Mouse (Mus musculus) heart, postnatal 36 days (tissue): Measurements from ENCODE around the gene Fam169b. TPM values are rescaled to one million over a fixed set of nuclear protein-coding genes. Genes with fewer than 3 reads are reported as not detected.
A peak's percentile ranks its signal among the peaks of the same experiment; 100 is the strongest.

Experiments
- DNase-seq, 2 experiments: peaks; one replicate each; pipeline ENCODE4 v3.0.0; 2021 to 2022
- intact Hi-C: fragments of 180-260 bp; cut with DNase I; formaldehyde crosslinking; loops from one replicate; pipeline ENCODE4 v1.15.1; 2025
- total RNA-seq, 2 experiments: library from RNA; stranded (reverse); gene quantifications; 2 replicates each; pipeline ENCODE4 v1.2.3; 2021

Gene Fam169b
- total RNA-seq, result under 1 TPM in 1 of 2 experiments, not detected in 1; 0.14 TPM

DNA sequence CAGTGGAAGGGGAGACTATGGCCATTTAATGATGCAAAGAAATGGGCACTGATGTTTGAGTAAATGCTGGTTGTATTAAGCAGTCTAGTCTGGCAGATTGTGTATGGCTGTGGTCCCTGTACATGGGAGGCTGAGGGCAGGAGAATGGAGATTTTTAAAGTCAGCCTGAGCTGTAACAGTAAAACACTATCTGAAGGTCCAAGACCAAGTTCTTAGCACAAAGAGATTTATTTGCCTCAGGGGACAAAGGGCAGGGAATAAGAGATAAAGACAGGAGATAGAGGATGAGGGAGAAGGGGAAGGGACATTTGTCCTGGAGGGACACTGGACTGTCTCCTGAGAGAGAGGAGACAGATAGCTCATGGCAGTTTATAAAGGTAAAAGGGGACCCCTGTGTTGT, at the start of gene Fam169b:
Fam169b (plus strand) TSS at position 325 of the 400 bp plus-strand sequence.
- DNase-seq, result no peak
- intact Hi-C loops, result no loop called here

DNA sequence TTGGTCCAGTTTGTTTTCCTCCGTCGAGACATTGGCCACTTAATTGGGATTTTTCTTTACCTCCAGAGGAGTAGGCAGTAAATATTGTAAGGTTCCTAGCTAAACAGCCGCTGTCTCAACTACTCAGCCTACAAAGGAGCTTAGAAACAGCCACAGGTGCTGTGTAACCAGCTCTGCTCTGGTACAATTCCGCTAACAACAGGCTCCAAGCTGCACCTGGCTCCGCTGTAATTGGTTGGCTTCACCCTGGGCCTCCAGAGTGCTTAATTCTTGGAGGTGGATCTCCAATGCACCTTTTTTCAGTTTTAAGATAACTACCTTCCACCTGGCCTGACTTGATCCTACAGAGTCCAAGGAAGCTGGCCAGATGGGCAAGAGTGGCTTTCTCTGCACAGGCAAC, 49.6 kb upstream of the Fam169b start:
- intact Hi-C loops, result loop anchor here (5.0 kb wide), 2 partner anchors 38 to 78 kb away; partner anchors contain the start of gene Pgpep1l
- no peak for DNase-seq

- no peak for DNase-seq
- intact Hi-C loops, result no loop called here
These were observed 48.1 kb upstream of the Fam169b start for GRCm38 (mm10) chr7:68225427-68226054.

- intact Hi-C loops, result no loop called here
- DNase-seq, result no peak
These were observed 46.6 kb upstream of the Fam169b start for GRCm38 (mm10) chr7:68227021-68227420.

DNA sequence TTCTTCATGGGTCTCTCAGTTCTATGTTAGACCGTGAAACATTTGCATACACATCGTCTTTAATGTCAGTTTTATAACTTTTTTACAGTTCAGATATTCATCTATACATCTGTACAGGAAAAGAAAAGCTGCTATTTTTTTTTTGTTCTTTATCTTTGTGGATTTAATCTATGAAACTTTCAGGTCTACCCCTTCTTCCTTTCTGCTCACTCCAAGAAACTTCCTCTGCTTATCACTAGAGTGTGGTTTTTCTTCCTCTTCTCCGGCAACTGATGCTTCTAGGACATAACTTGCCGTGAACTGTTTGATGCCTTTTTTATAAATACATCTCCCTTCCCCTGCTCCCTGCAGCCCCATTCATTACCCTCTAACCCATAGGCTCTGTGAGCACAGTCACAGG, 46.0 kb upstream of the Fam169b start:
- no peak for DNase-seq
- intact Hi-C loops, result no loop called here

DNA sequence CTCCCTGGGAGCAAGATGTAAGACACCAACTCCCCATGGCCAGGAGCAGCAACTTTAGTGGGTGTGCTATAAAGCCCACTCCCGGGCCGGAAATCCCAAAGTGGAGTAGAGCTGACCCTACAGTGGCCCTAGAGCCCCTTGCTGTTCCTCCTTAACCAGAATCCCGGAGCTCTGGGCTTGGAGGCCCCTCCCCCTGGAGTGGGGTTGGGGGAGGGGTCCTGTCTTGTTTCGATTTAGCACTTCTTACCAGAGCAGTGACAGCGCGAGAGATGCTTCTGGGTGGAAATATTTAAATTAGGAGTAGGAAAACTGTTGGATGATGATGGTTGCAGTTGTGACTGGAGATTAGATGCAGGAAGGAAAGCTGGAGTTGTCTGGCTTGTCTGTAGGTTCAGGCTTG, 45.1 kb upstream of the Fam169b start:
- DNase-seq, result no peak
- intact Hi-C loops, result no loop called here

DNA sequence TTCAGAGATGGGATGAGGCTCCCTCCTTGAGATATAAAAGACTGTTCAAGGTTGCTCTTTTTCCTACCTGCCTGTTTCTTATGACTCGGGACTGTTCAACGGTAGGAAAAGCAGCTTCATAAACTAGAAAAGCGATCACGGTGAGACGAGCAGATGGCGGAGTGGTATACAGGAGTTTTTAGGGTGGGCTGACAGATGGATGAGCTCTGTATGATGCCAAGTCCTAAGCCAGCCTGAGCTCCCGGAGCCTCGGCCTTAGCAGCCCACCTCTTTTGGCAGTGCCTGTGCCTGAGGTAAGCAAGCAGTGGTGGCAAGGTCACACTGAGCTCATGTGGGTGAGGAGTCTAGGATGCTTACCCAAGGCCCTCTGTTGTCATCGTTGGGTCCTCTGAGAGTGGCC, 42.8 kb upstream of the Fam169b start:
- no peak for DNase-seq
- intact Hi-C loops, result no loop called here

- no peak for DNase-seq
- intact Hi-C loops, result no loop called here
These were observed 41.1 kb upstream of the Fam169b start for GRCm38 (mm10) chr7:68232521-68232920.

GRCm38 (mm10) chr7:68233619-68234223, 39.9 kb upstream of the Fam169b start:
- DNase-seq, result peak; percentile 37 to 43
- intact Hi-C loops, result no loop called here

- DNase-seq, result no peak
- intact Hi-C loops, result no loop called here
These were observed 36.8 kb upstream of the Fam169b start for GRCm38 (mm10) chr7:68236817-68237216.

DNA sequence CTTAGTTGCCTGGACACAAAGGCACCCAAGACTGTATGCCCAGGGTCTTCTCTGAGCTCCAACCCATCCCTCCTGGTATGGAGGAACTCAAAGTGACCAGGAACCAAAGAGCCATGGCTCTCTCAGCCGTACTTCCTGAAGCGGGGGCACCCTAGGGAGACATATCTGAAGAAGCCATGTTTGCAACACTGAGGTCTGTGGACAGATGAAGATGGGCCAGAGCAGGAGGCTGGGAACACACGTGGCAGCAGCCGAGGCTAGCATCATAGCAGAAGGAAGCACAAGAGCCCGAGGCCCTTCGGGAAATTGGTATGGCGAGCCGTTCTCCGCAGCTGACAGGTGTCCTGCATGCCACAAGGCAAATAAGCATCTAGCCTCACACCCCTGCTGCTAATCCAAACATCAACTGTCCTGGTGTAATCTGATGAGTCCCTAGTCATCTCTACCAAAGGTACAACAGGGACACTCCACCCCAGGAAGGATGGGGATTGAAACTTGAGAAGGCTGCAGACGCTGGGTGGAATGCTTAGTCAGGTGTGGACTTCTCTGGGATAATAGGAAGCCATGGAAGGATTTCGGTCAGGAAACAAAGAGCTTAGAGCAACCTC, 34.3 kb upstream of the Fam169b start:
- intact Hi-C loops, result no loop called here
- DNase-seq, result no peak

DNA sequence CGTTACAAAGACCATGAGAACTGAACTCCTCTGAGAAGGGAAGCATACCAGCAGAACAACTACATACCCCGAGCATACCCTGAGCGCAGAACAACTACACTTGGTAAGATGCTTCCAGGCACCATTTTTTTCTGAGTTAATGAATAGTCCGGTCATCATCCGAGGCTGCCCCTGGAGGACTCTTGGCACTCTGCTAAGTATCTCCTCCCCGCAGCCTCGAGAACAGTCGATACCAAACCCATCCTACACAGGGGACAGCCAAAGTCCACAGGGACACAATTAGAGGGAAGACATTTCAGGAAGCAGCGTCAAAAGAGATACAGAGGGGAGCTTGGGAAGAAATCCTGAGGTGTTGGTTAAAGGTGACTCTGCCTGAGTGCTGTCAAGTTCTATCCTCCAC, 32.4 kb upstream of the Fam169b start:
- DNase-seq, result no peak
- intact Hi-C loops, result no loop called here

GRCm38 (mm10) chr7:68245681-68246080, 28.0 kb upstream of the Fam169b start:
- intact Hi-C loops, result no loop called here
- no peak for DNase-seq

- DNase-seq, result no peak
- intact Hi-C loops, result no loop called here
These were observed 27.4 kb upstream of the Fam169b start for GRCm38 (mm10) chr7:68246249-68246648.

- intact Hi-C loops, result no loop called here
- no peak for DNase-seq
These were observed 23.2 kb upstream of the Fam169b start for GRCm38 (mm10) chr7:68250411-68250810.

DNA sequence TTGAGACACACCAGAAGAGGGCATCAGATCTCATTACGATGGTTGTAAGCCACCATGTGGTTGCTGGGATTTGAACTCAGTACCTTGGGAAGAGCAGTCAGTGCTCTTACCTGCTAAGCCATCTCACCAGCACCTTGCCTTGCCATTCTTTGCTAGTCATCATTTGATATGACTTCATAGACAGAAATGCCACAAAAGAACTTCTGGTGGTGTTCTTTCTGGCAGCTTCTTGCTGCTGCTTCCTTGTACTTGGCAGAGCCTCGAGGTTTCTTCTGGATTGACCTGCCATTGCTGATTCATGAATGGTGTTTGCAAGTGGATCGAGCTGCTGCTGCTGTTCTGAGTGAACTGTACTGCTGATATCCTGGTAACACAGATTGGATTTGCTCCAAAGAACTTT, 22.7 kb upstream of the Fam169b start:
- intact Hi-C loops, result no loop called here
- no peak for DNase-seq

- intact Hi-C loops, result no loop called here
- DNase-seq, result no peak
These were observed 15.9 kb upstream of the Fam169b start for GRCm38 (mm10) chr7:68257767-68258166.

DNA sequence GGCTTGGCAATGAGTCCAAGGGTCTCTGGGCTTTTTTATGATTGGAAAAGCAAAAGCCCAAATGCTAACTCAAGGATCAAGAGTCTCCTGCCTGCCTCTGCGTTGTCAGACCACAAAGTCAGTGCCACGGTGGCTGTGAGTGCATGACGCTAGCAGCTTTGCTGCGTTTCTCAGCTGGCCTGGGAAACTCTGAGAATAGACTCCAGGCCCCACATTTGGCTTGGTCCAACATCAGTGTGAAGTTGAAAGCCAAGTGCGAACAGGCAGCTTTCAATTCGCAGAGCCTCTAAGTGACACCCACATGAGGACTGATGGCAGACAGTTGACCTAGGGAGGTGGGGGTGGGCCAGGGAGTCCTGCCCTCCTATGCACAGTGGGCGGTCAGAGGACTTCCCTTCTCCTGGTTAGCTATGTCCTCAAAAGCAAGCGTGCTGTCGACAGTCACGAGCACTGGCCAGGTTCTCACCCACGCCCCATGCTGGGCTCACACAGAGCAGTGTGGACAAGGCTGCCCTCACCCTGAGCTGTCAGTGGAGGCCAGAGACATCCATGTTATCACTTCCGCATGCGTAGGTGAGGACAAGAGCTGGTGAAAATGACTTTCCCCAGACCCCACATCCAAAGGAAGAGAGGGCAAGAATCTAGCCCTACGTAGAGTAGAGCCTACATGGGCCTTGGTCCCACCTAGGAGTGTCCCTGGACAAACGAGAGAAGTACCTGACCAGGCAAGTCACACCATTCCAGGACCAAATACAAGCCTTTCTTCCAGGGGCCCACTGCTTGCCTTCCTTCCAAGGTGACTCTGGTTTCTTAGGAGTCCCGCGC, 15.1 kb upstream of the Fam169b start:
- DNase-seq, result no peak
- intact Hi-C loops, result no loop called here

- intact Hi-C loops, result loop anchor here (5.0 kb wide), 1 partner anchor 37 kb away; no protein-coding TSS in a partner anchor
- DNase-seq, result no peak
These were observed 14.0 kb upstream of the Fam169b start for GRCm38 (mm10) chr7:68259523-68260081.

DNA sequence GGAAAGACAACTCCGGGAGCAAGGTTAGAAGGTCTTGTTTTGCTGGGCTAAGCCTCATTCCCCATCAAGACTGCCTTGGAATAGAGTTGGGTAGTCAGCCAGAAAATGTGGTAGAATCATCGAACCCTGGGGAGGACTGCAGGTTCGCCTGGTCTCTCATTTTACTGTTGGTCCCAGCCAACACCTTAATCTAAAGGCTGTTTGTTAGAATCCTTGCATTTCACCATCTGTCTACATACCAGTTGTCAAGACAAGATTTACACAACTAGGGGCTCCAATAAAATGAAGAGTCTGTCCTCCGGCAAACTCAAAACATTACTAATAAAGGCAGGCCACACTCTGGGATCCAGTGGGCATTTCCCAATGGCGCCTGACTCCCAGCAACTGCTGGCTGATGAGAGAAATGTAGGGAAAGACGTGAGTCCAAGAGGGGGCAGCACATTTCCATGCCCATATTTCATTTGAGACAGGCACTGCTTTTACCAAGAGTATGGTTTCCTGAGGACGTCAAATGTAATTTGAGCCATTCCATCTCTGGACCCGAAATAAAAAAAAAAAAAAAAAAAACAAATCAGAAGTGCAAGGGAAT, 10.9 kb upstream of the Fam169b start:
- DNase-seq, result no peak
- intact Hi-C loops, result loop anchor here (5.0 kb wide), 1 partner anchor 40 kb away; no protein-coding TSS in a partner anchor
